ENCODE assay signal across 21 mouse cellular contexts in the genomic region with DNA sequence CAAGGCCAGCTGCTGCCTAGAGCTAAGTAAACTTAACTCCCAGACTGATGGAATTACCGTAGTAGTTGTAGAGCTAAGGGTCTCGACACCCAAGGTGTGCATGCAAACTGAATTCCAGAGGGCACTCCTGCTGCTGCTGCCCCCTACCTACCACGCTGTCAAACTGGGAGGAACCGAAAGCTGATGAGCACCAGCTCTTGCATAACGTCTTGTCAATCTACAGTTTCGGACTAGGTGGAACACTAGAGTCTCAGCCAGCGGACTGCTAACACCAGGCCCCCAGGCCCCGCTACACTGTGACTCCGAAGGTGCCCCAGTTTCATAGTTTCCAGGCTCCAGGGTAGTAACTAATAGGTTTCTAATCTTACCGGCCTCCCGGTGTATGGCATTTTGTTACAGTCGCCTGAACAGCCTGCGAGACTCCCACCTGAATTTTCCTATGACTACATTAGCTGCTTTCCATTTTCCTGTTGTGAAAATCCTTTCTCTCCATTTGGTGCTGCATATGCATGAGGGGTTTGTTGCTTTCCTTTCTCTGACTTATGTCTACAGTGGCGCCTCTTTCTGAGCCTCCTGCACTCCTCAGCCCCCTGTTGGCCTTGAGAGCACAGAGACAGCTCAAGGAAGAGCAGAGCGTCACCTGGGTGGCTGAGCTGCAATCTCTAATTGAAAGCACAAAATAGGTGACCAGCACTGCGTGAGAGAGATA.
A peak's percentile ranks its signal among the peaks of the same experiment; 100 is the strongest.
DNase-seq lines count a peak whose midpoint lies in the region; ATAC-seq and TF ChIP-seq lines count a peak whose summit lies in the region.
"Had no signal": no experiment of that assay in that cellular context is flagged by ENCODE, and none has a peak within 500 bp of the region (broad histone marks: within the 10 kb centered on the region; RNA-seq: fewer than 3 reads in every experiment).

No protein-coding gene starts in this region.

- peaks cover 15% of the 10 kb centered on the region; the same call in 1 of the 2 replicates for H3K4me1 ChIP-seq in forebrain, postnatal 0 days (ENCODE audit: insufficient read depth)
- H3K4me1 ChIP-seq: liver, embryonic 13.5 days; stomach, embryonic 15.5 days had no signal

- no peaks in the 10 kb centered on the region for H3K36me3 ChIP-seq in forebrain, postnatal 0 days (ENCODE audit: insufficient read depth)
- H3K36me3 ChIP-seq: limb, embryonic 10.5 days; liver, embryonic 13.5 days; neural tube, embryonic 12.5 days; stomach, embryonic 15.5 days had no signal

- 75% methylated on average over 16 of the region's 16 CpGs for WGBS in forebrain, postnatal 0 days

- no peak overlapping the region for H3K4me2 ChIP-seq in forebrain, postnatal 0 days (ENCODE audit: low read depth)
- H3K4me2 ChIP-seq: heart, embryonic 11.5 days; liver, embryonic 13.5 days; neural tube, embryonic 12.5 days; stomach, embryonic 15.5 days had no signal

- no peak overlapping the region for H3K4me3 ChIP-seq in forebrain, postnatal 0 days (ENCODE audit: low read depth, low read length)
- H3K4me3 ChIP-seq: limb, embryonic 10.5 days; liver, embryonic 13.5 days; neural tube, embryonic 12.5 days; stomach, embryonic 15.5 days had no signal

- peak; percentile 83 for ATAC-seq in frontal cortex, adult (ENCODE audit: low TSS enrichment)
- peak; percentile 76 for ATAC-seq in forebrain, postnatal 0 days
- ATAC-seq: activated CD4-positive, CD25-positive, alpha-beta regulatory T cell, adult 4 months; hindbrain, embryonic 16.5 days had no signal

- no peaks in the 10 kb centered on the region for H3K27me3 ChIP-seq in forebrain, postnatal 0 days (ENCODE audit: insufficient read depth, low read length)
- H3K27me3 ChIP-seq: liver, embryonic 13.5 days; neural tube, embryonic 12.5 days; stomach, embryonic 15.5 days had no signal

- no peak for DNase-seq in frontal cortex, postnatal 14 days (ENCODE audit: low spot score in 2 of 2)
- DNase-seq in right cerebral cortex, postnatal 25 days: peak; percentile 47
- no peak for DNase-seq in right cerebral cortex, postnatal 14 days
- peak; percentile 61 for DNase-seq in forebrain, postnatal 0 days
- DNase-seq in embryo, embryonic 10 days (ENCODE audit: low spot score): no peak
- DNase-seq in kidney, postnatal 10 days: no peak
- DNase-seq: cerebellum, adult 11-12 months; gastrocnemius, postnatal 14 days; kidney, adult 2 months; kidney, postnatal 4 days; liver, embryonic 13.5 days; lung, postnatal 14 days; spleen, adult 18-20 months; thymus, postnatal 36 days had no signal

- no peaks in the 10 kb centered on the region for H3K9me3 ChIP-seq in forebrain, postnatal 0 days (ENCODE audit: low read length)
- H3K9me3 ChIP-seq: limb, embryonic 10.5 days; liver, embryonic 13.5 days; neural tube, embryonic 12.5 days; stomach, embryonic 15.5 days had no signal

- TF ChIP-seq CTCF in forebrain, postnatal 0 days (IDR thresholded peaks at IDR 0.05; ENCODE audit: low read depth): peak; percentile 5; the same call in 1 of the 2 replicates

- H3K9ac ChIP-seq in forebrain, postnatal 0 days: no peak overlapping the region
- H3K9ac ChIP-seq: liver, embryonic 13.5 days; neural tube, embryonic 12.5 days; stomach, embryonic 15.5 days had no signal

- peak overlapping the region; percentile 70 for H3K27ac ChIP-seq in forebrain, postnatal 0 days (ENCODE audit: low read depth, low read length)
- H3K27ac ChIP-seq: limb, embryonic 10.5 days; liver, embryonic 13.5 days; neural tube, embryonic 12.5 days; stomach, embryonic 15.5 days had no signal

Comparison
In these comparisons a context has a peak if more than half of its experiments do, and no peak if none do; other contexts are left out.
1. DNase-seq: peak in right cerebral cortex, postnatal 25 days (single experiment) and forebrain, postnatal 0 days (single experiment); none in frontal cortex, postnatal 14 days (0 of 2), right cerebral cortex, postnatal 14 days (single experiment), embryo, embryonic 10 days (single experiment) and kidney, postnatal 10 days (single experiment).